Mouse (Mus musculus) E14TG2a.4 (cell line): ENCODE results near the gene Tmco5.

Source experiments
- CTCF ChIP-seq: conservative IDR thresholded peaks from 2 replicates; pipeline ENCODE4 v1.5.1; 2014; ENCODE audit warnings: low read length
- POU5F1 ChIP-seq: IDR thresholded peaks from 2 replicates; pipeline ENCODE4 v1.6.1; 2014; ENCODE audit warnings: low read length, borderline replicate concordance

- TF ChIP-seq CTCF = no peak
- TF ChIP-seq POU5F1 = no peak
Observed at GRCm38 (mm10) chr2:116912334-116913070, 34.0 kb downstream of the Tmco5 start.
